Mouse (Mus musculus): Measurements from ENCODE around the gene Plod2. TPM values are rescaled to one million over a fixed set of nuclear protein-coding genes. Genes with fewer than 3 reads are reported as not detected.

Gene Plod2
- 11.6 and 12.7 TPM in 2 replicates for polyA plus RNA-seq (2015; fragmentation: Nextera tagmentation; extraction: Ambion mirVana)

DNA sequence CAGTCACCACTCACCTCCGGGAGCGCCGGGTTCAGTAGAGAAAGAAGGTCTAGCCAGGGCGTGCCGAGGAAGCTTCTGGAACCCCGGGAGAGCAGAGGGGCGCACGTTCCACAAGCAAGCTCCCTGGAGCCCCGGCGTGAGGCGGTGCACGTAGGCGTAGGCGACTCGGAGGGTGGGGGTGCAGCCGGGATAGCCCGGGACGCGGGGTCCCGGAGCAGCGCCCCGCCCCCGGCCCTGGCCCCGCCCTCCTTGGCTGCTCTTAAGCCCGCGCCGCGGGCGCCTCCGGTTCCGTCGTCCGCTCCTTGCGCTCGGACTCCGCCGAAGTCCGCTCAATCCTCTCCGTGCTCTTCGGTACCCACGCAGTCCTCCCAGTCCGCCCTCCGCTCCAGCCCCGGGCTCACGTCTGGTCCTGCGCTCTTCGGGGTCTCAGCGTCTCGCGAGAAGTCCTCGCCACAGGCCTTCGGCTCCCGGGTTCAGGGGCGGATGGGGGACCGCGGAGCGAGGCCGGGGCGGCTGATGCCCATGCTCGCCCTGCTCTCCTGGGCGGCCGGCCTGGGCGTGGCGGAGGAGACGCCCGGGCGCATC is at the start of gene Plod2:
TSS of gene Plod2 (plus strand) at position 247 of the 585 bp plus-strand sequence.
- Histone ChIP-seq H3K27ac (ENCODE audit: low read depth, low read length) (peak within 1 kb of the TSS; percentile 21), H3K27me3 (replicated peaks; ENCODE audit: control insufficient read depth, insufficient read depth, low read length) (no peaks in the 10 kb centered on the region), H3K4me3 (ENCODE audit: low read depth, low read length) (peak within 1 kb of the TSS; percentile 66), H3K4me1 (replicated peaks; ENCODE audit: control insufficient read depth, insufficient read depth, low read length) (no peaks in the 10 kb centered on the region), H3K9ac (ENCODE audit: low read depth, low read length) (peak within 1 kb of the TSS; percentile 54), H3K9me3 (ENCODE audit: control insufficient read depth) (no peaks in the 10 kb centered on the region), H3K4me2 (replicated peaks; ENCODE audit: low read depth) (peak within 1 kb of the TSS; percentile 93), H3K36me3 (ENCODE audit: control insufficient read depth, insufficient read depth) (no peaks in the 10 kb centered on the region)
- WGBS = under 1% methylated on average over 58 of the region's 67 CpGs
- TF ChIP-seq CTCF (IDR thresholded peaks at IDR 0.05; ENCODE audit: low read depth) = no peak
- ATAC-seq = peak; percentile 80

- peak; percentile 89 for TF ChIP-seq CTCF (IDR thresholded peaks at IDR 0.05; ENCODE audit: low read depth)
- ATAC-seq = 0 out of 2 replicates have a peak, but pooled peaks have one; percentile 31
- no peak overlapping the region for H3K9ac ChIP-seq (ENCODE audit: low read depth, low read length)
- H3K4me2 ChIP-seq (replicated peaks; ENCODE audit: low read depth) = no peak overlapping the region
- H3K4me3 ChIP-seq (ENCODE audit: low read depth, low read length) = no peak overlapping the region
- no peaks in the 10 kb centered on the region for H3K27me3 ChIP-seq (replicated peaks; ENCODE audit: control insufficient read depth, insufficient read depth, low read length)
- no peaks in the 10 kb centered on the region for H3K36me3 ChIP-seq (ENCODE audit: control insufficient read depth, insufficient read depth)
- no peaks in the 10 kb centered on the region for H3K4me1 ChIP-seq (replicated peaks; ENCODE audit: control insufficient read depth, insufficient read depth, low read length)
- 47% methylated on average over 12 of the region's 12 CpGs for WGBS
- H3K27ac ChIP-seq (ENCODE audit: low read depth, low read length) = no peak overlapping the region
- H3K9me3 ChIP-seq (ENCODE audit: control insufficient read depth) = no peaks in the 10 kb centered on the region
Measured at GRCm38 (mm10) chr9:92499710-92500410, 42.2 kb upstream of the Plod2 start.

DNA sequence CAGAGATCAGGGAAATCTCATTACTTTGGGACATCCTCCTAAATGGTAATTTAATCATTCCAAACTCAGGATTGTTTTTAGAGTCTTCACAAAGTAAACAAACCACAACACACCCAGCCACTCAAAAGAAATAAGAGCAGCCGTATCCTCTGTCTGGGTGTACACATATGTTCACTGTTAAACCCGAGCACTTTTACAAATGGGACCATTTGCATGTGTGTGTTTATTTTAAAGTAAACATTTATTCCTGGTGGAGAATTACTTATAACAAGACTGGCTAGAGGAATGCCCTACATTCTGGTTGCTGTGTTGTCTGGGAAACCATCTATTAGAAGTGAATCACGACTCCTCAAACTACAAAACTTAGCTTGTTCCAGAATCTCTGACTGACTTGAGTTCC is 37.8 kb upstream of the Plod2 start:
- no peak for TF ChIP-seq CTCF (IDR thresholded peaks at IDR 0.05; ENCODE audit: low read depth)
- Histone ChIP-seq H3K4me2 (replicated peaks; ENCODE audit: low read depth) (no peak overlapping the region), H3K4me3 (ENCODE audit: low read depth, low read length) (no peak overlapping the region), H3K9me3 (ENCODE audit: control insufficient read depth) (no peaks in the 10 kb centered on the region), H3K4me1 (replicated peaks; ENCODE audit: control insufficient read depth, insufficient read depth, low read length) (no peaks in the 10 kb centered on the region), H3K27ac (ENCODE audit: low read depth, low read length) (no peak overlapping the region), H3K9ac (ENCODE audit: low read depth, low read length) (no peak overlapping the region), H3K36me3 (ENCODE audit: control insufficient read depth, insufficient read depth) (no peaks in the 10 kb centered on the region), H3K27me3 (replicated peaks; ENCODE audit: control insufficient read depth, insufficient read depth, low read length) (no peaks in the 10 kb centered on the region)
- 61% methylated on average over 3 of the region's 3 CpGs for WGBS
- ATAC-seq = no peak

- Histone ChIP-seq H3K4me1 (replicated peaks; ENCODE audit: control insufficient read depth, insufficient read depth, low read length) (no peaks in the 10 kb centered on the region), H3K4me2 (replicated peaks; ENCODE audit: low read depth) (no peak overlapping the region), H3K4me3 (ENCODE audit: low read depth, low read length) (no peak overlapping the region), H3K27me3 (replicated peaks; ENCODE audit: control insufficient read depth, insufficient read depth, low read length) (no peaks in the 10 kb centered on the region), H3K9me3 (ENCODE audit: control insufficient read depth) (no peaks in the 10 kb centered on the region), H3K27ac (ENCODE audit: low read depth, low read length) (no peak overlapping the region), H3K9ac (ENCODE audit: low read depth, low read length) (no peak overlapping the region), H3K36me3 (ENCODE audit: control insufficient read depth, insufficient read depth) (no peaks in the 10 kb centered on the region)
- WGBS = 57% methylated on average over 1 of the region's 1 CpGs
- no peak for TF ChIP-seq CTCF (IDR thresholded peaks at IDR 0.05; ENCODE audit: low read depth)
- ATAC-seq = no peak
Measured at GRCm38 (mm10) chr9:92504889-92505288, 37.1 kb upstream of the Plod2 start.

GRCm38 (mm10) chr9:92511696-92512095 is 30.3 kb upstream of the Plod2 start:
- H3K36me3 ChIP-seq (ENCODE audit: control insufficient read depth, insufficient read depth) = no peaks in the 10 kb centered on the region
- H3K9ac ChIP-seq (ENCODE audit: low read depth, low read length) = no peak overlapping the region
- ATAC-seq = no peak
- no peaks in the 10 kb centered on the region for H3K27me3 ChIP-seq (replicated peaks; ENCODE audit: control insufficient read depth, insufficient read depth, low read length)
- H3K9me3 ChIP-seq (ENCODE audit: control insufficient read depth) = no peaks in the 10 kb centered on the region; the same call in 1 of the 2 replicates
- H3K27ac ChIP-seq (ENCODE audit: low read depth, low read length) = no peak overlapping the region
- no peak overlapping the region for H3K4me2 ChIP-seq (replicated peaks; ENCODE audit: low read depth)
- no peaks in the 10 kb centered on the region for H3K4me1 ChIP-seq (replicated peaks; ENCODE audit: control insufficient read depth, insufficient read depth, low read length)
- H3K4me3 ChIP-seq (ENCODE audit: low read depth, low read length) = no peak overlapping the region
- TF ChIP-seq CTCF (IDR thresholded peaks at IDR 0.05; ENCODE audit: low read depth) = no peak

- no peaks in the 10 kb centered on the region for H3K27me3 ChIP-seq (replicated peaks; ENCODE audit: control insufficient read depth, insufficient read depth, low read length)
- WGBS = 97% methylated on average over 12 of the region's 12 CpGs
- no peaks in the 10 kb centered on the region for H3K36me3 ChIP-seq (ENCODE audit: control insufficient read depth, insufficient read depth)
- peaks cover 5% of the 10 kb centered on the region for H3K9me3 ChIP-seq (ENCODE audit: control insufficient read depth)
- no peak overlapping the region for H3K9ac ChIP-seq (ENCODE audit: low read depth, low read length)
- no peak for TF ChIP-seq CTCF (IDR thresholded peaks at IDR 0.05; ENCODE audit: low read depth)
- no peak overlapping the region for H3K4me3 ChIP-seq (ENCODE audit: low read depth, low read length)
- H3K4me2 ChIP-seq (replicated peaks; ENCODE audit: low read depth) = no peak overlapping the region
- no peak overlapping the region for H3K27ac ChIP-seq (ENCODE audit: low read depth, low read length)
- H3K4me1 ChIP-seq (replicated peaks; ENCODE audit: control insufficient read depth, insufficient read depth, low read length) = no peaks in the 10 kb centered on the region
- ATAC-seq = no peak
Measured at GRCm38 (mm10) chr9:92517036-92517435, 25.0 kb upstream of the Plod2 start.

All from intestine, postnatal 0 days (tissue).